Mouse (Mus musculus): ENCODE results near the gene Zswim5.

The Zswim5 gene

DNA sequence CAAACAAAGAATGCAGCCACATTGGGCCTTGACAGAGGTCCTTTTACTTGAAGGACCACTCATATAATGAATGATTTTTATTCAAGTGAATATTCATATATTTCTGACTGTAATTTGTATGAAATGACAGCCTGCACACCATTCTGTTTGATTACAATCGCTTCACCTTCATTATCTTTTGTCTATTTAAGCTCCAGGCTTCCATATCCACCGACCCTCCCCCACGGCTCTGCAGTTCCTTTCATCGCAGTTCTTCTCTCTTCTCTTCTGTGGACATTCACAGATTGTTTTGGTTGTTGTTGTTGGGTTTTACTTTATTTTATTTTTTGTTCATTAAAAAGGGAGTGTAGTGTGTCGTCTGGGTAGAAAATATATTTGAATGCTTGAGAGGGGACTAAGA, 34.0 kb downstream of the Zswim5 start:
- in situ Hi-C loops (cut with MboI): no loop called here

DNA sequence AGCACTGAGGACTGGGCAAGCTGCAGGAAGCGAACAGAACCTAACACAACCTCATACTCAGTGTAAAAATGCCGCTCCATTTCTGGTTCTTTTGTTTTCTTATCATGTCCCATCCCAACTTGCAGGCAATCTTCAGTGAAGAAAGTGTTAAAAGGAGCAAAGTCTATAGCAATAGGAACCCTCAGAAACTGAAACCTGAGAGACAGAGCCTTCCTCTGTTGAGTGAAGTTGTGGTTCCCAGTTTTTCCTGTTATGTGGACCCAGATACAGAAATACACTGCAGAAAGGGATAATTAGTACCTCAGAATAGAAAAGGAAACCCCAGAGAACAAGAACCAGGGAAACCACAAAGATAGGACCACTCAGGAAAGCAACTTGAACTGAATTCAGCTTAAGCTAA, 36.1 kb downstream of the Zswim5 start:
- in situ Hi-C loops (cut with MboI): no loop called here

DNA sequence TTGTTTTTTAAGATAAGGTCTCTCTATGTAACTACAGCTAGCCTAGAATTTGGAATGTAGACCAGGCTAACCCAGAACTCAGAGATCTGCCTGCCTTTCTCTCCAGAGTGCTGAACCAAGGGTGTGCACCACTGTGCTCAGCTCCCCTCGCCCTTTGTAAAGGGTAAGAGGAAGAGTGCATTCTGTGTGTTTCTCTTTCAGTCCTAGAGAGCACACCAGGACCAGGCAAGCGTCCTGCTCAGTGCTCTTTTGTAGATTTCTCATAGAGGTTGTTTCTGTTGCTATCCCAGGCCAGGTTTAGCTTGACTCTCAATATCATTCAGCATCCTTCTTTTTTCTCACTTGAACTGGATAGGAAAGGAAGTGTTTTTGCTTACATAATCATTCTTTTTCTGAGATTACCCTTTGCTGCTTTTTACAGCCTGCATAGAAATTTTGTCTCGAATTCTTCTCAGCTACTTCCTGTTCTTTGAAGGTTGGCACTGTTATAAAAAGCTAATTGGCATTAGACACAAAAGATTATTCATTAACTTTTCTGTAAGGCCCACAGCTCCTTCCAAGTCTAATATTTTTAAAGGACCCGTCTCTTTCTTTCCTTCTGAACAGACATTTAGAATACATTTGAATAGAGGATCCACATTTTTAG, 51.0 kb downstream of the Zswim5 start:
- in situ Hi-C loops (cut with MboI): no loop called here

DNA sequence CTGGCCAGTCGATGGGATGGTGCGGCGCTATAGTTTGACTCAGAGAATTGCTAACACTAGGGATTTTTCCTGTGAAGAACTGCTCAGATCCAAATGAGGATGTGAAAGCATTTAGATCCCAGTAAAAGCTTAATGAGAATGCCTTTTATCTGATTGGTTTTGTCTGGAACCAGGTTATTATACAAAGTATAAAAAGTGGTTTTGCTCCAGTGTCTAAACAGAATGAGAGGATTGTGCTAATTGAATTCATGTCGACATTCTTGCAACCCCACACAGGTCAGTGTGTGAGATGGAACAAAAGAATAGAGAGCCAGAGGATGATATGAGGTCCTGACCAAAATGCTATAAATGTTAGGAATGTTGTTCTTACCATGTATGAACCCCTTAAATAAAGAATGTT, 62.4 kb downstream of the Zswim5 start:
- in situ Hi-C loops (cut with MboI): no loop called here

DNA sequence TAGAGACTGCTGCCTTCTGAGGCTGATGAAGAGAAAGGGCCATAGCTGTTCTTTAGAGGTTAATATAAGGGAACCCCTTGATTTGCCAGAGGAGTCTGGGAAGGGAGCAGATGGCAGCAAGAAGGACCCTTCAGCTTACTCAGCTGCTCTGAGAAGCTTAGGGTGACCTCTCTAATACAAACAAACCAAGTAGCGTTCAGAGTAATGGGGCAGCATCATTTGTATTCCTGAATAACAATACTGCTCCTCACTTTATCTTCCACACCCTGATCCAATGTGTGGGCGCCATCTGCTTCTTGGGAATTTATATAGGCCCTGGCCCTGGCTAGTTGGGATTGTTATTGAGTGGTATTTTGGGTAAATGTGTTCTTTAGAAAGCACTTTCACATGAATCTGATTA, 65.5 kb downstream of the Zswim5 start:
- in situ Hi-C loops (cut with MboI): no loop called here

DNA sequence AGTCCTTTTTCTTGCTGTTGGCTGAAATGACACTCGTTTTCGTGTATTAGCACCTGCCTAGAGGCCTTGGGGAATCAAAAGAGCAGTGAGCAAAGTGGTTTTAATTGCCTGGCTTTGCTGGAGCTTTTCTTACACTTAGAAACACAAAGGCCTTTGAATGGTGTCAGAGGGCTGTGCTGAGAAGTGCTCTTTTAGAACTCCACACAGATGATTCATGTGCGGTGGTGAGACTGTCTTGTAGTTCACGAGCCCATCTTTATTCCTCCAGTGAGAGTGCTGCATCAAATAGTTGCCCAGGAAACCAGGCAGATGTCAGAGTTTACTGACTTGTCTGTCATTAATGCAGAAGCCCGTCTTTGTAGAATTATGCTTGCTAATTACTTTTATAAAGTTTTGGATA, 66.9 kb downstream of the Zswim5 start:
- in situ Hi-C loops (cut with MboI): no loop called here

DNA sequence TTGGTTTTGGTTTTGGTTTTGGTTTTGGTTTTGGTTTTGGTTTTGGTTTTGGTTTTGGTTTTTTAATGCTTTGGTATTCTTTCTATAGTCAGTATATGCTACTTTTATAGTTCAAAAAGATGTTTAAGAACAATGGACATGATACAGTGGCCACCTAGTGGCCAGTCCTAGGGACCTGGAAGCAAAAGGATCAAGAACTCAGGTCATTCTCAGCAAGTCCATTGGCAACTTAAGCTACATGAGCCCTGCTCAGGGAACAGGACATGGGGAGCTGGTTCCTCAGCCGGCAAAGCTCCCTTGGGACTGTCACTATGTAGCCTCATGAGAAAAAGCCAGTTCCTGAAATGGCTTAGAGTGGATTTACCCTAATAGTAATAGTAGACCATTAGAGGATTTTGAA, 74.5 kb downstream of the Zswim5 start:
- in situ Hi-C loops (cut with MboI): no loop called here

DNA sequence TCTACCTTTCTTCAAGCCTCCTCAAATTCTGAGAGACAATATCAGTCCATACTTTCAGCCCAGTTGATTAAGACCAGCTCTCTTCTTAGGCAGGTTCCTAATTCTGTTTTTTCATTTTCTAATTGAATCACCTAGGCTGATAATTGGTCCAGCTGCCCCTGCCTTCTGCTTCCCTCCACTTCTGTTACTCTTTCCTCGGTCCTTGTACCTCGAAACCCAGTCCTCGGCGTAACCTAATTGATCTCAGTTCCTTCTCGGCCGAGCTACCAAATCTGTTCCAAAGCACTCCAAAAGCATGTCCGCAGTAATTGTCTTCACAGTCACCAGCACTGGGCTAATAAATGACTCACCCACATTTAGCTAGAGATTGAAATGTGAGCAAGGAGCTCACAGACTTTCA, 77.8 kb downstream of the Zswim5 start:
- in situ Hi-C loops (cut with MboI): no loop called here

DNA sequence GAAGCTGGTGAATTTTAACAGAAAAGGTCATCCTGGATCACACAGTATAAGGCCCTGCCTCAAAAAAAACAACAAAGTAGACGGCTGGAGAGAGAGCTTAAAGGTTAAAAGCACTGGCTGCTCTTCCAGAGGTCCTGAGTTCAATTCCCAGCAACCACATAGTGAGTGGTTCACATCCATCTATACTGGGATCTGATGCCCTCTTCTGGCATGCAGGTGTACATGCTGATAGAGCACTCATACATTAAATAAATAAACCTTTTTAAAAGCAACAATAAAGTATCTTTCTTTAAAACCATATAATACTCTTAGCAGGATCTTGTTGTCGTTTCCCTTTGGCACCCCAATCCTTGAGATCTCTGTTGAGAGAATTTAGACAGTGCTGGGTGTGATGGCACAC, 99.3 kb downstream of the Zswim5 start:
- in situ Hi-C loops (cut with MboI): no loop called here

DNA sequence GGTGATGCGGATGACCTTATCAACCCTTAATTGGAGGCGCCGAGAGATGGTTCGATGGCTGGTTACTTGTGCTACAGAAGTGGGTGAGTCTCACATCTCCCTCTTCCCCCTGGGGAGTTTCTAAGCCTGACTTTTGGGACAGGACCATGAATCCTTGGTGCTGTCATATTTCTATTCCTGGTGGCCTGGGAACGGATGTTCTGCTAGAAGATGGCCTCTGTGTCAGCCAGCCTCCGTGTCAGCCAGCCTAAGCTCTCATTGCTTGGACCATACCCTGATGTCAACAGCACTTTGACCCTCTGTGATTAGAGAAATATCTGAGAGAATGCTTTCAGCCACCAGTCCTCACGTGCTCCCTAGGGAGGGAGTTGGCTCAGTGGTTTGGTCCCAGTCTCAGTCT, 108.5 kb downstream of the Zswim5 start:
- in situ Hi-C loops (cut with MboI): loop anchor here (10.0 kb wide), 1 partner anchor 161 kb away; the partner anchor contains the start of gene Hpdl

DNA sequence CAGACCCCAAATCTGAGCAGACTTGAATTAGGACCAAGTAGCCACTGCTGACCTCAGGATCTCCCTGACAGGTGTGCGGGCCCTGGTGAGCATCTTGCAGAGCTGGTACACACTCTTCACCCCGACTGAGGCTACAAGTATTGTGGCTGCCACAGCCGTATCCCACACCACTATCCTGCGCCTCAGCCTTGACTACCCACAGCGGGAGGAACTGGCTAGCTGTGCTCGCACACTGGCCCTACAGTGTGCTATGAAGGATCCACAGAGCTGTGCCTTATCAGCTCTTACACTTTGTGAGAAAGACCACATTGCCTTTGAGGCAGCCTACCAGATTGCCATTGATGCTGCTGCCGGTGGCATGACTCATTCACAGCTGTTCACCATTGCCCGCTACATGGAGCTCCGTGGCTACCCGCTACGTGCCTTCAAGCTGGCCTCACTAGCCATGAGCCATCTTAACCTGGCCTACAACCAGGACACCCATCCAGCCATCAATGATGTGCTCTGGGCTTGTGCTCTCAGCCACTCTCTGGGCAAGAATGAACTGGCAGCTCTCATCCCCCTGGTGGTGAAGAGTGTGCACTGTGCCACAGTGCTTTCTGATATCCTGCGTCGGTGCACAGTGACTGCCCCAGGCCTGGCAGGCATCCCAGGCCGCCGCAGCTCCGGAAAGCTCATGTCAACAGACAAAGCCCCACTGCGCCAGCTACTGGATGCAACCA, 109.4 kb downstream of the Zswim5 start:
- in situ Hi-C loops (cut with MboI): loop anchor here (10.0 kb wide), 1 partner anchor 162 kb away; the partner anchor contains the start of gene Hpdl

DNA sequence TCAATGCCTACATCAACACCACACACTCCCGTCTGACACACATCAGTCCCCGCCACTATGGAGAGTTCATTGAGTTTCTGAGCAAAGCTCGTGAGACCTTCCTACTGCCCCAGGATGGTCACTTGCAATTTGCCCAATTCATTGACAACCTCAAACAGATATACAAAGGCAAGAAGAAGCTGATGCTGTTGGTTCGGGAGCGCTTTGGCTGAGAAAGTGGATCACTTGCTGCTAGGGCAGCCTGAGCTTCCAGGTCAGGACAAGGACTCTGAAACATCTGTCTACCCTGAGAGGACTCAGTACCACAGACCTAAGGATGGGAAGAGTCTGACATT, 109.9 kb downstream of the Zswim5 start:
- in situ Hi-C loops (cut with MboI): loop anchor here (10.0 kb wide), 1 partner anchor 162 kb away; the partner anchor contains the start of gene Hpdl

DNA sequence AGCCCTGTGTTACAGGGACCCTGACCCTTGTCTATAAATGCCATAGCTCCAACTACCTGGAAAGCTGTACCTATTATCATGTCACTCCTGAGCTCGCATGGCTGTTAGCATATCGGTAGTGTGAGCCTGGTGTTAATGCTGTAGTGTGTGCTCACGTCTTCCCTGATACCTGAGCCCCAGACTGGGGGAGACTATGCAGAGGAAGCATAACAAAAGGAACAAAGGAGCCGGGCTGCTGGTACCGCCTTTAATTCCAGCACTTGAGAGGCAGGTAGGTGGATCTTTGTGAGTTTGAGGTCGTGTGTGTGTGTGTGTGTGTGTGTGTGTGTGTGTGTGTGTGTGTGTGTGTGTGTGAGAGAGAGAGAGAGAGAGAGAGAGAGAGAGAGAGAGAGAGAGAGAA, 112.6 kb downstream of the Zswim5 start:
- in situ Hi-C loops (cut with MboI): loop anchor here (10.0 kb wide), 2 partner anchors 135 to 165 kb away; partner anchors contain the start of genes Btbd19, Hpdl and Tctex1d4

DNA sequence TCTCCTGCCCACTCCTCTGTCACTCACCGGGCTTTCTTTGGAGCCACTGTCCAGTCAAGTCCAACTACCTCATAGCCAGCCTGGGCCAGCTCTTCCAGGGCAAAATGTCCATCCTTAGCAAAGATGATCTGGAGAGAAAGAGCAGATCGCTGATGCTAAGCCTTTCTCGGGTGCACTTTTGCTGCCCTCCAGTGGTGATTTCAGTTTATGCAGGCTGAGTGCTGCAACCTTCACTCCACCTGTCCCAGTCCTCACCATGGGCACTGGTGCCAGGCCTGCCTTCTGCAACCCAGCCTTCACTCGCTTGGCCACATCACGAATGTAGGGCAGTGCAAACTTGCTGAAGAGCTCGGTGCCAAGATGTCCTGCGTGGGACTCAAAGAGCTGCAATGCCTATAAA, 114.2 kb downstream of the Zswim5 start:
- in situ Hi-C loops (cut with MboI): loop anchor here (10.0 kb wide), 1 partner anchor 133 kb away; the partner anchor contains the start of genes Btbd19 and Tctex1d4

DNA sequence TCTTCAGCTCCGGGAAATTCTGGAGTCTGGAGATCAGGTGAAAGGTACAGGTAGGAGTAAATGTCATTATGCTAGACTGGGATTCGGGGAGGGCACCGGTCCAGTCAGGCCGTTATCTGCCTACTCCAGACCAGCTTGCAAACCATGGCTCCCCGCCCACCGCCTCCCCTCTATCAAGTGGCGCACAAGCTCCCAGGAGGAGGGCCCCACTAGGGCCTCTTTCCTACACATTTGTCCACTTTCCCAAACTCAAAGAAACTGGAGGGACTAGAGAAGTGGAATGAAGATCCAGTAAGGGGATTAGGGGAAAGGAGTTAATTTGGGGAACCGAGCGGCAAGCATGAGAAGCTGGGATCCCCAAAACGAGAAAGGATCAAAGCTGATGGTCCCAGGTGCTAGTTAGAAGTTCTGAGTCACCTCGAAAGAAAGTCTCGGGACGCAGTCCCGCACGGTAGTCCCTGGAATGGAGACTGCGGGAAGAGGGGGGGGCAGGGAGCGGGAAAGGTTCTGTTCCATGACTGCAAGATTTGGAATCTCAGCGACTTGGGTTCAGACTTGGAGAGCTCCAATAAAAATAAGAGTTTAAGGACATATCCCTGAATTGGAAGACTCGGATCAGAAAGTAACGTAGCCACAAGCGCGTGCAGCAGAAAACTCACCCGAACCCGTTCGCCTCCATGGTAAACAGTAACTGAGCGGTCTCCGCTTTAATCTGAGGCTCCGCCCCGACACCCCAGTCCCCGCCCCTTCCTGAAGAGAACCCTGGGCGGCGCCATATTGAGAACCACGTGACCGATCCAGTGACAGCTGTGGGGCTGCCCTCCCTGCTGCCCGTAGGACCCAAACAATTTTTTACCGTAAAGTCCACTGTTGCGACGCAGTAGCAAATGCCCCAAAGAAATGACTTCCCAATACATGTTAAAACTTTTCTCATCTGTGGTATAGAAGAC, 116.8 kb downstream of the Zswim5 start, which contains the start of gene Urod:
Gene Urod, minus strand, starts transcription at position 742 of the 950 bp plus-strand sequence.
- in situ Hi-C loops (cut with MboI): loop anchor here (10.0 kb wide), 1 partner anchor 131 kb away; the partner anchor contains the start of genes Btbd19 and Tctex1d4

DNA sequence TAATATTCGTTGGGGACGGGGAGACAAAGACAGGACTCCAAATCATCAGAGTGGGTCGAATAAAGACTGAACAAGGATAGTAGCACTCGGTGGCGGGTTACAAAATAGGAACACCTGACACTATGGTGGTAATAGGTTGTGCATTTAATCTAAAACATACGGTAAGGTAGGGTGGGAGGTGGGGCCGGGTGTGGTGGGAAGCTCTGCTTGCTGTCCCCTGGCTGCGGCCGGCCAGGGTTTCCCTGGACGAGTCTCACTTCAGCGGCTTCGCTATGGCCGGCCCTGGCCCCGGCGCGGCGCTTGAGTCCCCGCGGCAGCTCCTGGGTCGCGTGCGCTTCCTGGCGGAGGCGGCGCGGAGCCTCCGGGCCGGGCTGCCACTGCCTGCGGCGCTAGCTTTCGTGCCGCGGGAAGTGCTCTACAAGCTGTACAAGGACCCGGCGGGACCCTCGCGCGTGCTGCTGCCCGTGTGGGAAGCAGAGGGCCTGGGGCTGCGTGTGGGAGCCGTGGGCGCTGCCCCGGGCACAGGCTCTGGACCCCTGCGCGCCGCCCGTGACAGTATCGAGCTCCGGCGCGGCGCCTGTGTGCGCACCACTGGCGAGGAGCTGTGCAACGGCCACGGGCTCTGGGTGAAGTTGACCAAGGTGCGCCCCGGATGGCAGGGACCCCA, 118.1 kb downstream of the Zswim5 start, which contains the start of gene Hectd3:
Gene Hectd3, plus strand, starts transcription at position 187 of the 667 bp plus-strand sequence.
- in situ Hi-C loops (cut with MboI): loop anchor here (10.0 kb wide), 1 partner anchor 130 kb away; the partner anchor contains the start of genes Btbd19 and Tctex1d4

DNA sequence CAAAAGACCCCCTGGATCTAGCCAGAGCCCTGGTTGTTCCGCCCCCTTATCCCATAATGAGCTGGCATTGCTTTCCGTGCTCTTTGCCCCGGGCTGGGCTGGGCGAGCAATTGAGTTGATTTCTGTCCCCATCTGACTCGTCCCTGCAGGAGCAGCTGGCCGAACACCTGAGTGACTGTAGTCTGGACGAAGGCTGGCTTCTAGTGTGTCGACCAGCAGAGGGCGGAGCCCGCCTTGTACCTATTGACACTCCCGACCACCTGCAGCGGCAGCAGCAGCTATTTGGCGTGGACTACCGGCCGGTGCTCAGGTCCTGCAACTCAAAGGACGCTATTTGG, 118.6 kb downstream of the Zswim5 start:
- in situ Hi-C loops (cut with MboI): loop anchor here (10.0 kb wide), 1 partner anchor 129 kb away; the partner anchor contains the start of genes Btbd19 and Tctex1d4

DNA sequence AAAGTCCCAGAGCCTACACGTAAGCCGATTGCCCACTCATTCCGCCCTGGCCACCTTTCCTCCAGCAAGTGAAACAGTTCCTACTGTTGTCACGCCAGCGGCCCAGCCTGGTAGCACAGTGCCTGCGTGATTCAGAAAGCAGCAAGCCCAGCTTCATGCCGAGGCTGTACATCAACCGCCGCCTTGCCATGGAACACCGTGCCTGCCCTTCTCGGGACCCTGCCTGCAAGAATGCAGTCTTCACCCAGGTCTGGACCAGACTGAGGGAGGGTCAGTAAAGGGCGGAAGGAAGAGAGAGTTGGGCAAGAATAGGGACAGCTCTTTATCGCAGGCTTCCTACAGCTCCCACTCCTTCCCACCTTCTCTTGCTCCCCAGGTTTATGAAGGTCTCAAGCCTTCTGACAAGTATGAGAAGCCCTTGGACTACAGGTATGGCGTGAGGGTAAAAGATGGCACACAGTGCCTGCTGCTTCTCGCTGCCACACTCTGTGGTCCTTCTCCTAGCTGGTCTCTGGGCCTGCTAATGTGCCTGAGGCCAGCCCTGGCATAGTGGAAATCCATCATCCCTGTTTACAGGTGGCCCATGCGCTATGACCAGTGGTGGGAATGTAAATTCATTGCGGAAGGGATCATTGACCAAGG, 122.5 kb downstream of the Zswim5 start:
- in situ Hi-C loops (cut with MboI): loop anchor here (10.0 kb wide), 1 partner anchor 125 kb away; the partner anchor contains the start of genes Btbd19 and Tctex1d4

DNA sequence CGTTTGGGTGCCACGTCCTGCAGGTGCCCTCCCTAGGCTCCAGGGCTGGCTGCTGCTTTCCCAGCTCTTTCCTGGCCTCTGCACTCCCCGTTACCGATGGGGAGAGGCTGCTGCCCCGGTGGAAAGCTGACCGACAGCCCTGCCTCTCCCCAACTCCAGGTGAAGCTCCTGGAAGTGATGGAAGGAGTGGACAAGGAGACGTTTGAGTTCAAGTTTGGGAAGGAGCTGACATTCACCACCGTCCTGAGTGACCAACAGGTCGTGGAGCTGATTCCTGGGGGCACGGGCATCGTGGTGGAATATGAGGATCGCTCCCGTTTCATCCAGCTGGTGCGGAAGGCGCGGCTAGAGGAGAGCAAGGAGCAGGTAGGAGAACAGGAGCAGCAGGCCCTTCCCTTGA, 124.8 kb downstream of the Zswim5 start:
- in situ Hi-C loops (cut with MboI): no loop called here

Data from mature B cell (primary cell).